Mouse (Mus musculus) urinary bladder, postnatal 10 days (tissue): ENCODE results near the gene Isy1.
"Not testable (repeated sequence)": the region's sequence is repeated elsewhere in the genome, so short reads cannot be mapped to it uniquely, and the experiment has no call there.

Source experiments
- DNase-seq: peaks from one replicate; pipeline ENCODE4 v3.0.0; 2022; ENCODE audit warnings: low spot score

Gene Isy1

GRCm38 (mm10) chr6:87777842-87778241 is 60.8 kb downstream of the Isy1 start, which contains the start of gene Gp9:
Gene Gp9, plus strand, starts transcription at chr6:87778072.
- DNase-seq, result no peak

DNA sequence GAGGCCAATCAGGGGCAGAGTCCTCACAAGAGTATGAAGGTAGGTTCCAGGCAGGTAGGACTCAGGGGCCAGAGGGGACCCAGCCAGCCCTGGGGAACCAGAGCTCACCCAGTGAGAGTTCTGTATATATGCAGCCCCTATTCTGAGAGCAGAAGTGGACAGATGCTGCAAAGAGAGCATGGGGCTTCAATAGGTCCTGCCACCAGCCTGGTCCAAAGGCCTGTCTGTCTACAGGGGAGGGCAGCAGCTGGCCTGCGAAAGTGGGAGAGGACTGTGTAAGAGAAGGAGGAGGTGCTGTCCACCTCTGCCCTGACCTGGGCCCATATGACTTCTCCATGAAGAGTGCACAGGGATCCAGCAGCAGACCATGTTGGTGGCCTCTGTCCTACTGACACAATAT is 61.9 kb downstream of the Isy1 start:
- no peak for DNase-seq

DNA sequence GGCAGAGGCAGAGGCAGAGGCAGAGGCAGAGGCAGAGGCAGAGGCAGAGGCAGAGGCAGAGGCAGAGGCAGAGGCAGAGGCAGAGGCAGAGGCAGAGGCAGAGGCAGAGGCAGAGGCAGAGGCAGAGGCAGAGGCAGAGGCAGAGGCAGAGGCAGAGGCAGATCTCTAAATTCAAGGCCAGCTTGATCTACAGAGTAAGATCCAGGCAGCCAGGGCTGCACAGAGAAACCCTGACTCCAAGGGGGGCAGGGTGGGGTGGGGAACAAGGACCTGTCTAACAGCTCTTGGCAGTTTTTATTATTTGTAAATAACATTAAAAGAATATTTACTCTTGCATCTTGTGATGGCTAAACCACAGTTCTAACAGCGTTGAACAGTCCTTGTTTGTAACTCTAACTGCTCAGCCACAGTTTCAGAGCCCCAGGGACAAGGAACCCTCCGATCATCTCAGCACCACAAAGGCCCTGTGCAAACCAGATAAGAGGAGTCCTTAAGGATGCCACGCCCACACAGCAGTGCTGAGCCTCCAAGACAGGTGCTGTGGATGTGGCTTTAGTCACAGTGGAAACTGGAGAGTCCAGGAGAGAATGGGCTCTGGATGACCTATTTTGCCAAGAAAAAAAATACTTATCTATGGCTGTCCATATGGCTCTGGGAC is 62.9 kb downstream of the Isy1 start:
- DNase-seq, result no peak

GRCm38 (mm10) chr6:87774909-87775308 is 63.7 kb downstream of the Isy1 start:
- DNase-seq, result no peak

GRCm38 (mm10) chr6:87774466-87774865 is 64.1 kb downstream of the Isy1 start:
- no peak for DNase-seq

- DNase-seq, result no peak
Observed at GRCm38 (mm10) chr6:87770626-87771025, 68.0 kb downstream of the Isy1 start.

DNA sequence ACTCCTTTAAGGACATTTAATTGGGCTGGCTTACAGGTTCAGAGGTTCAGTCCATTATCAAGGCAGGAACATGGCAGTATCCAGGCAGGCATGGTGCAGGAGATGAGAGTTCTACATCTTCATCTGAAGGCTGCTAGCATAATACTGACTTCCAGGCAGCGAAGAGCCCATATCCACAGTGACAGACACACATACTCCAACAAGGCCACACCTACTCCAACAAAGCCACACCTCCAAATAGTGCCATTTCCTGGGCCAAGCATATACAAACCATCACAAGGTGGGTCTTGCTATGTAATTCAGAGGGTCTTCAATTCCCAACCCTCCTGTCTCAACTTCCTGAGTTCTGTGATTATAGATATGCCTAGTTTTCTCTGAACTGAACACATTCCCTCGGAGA is 74.3 kb downstream of the Isy1 start:
- not testable (repeated sequence) for DNase-seq
